Mouse (Mus musculus) heart, adult 18-20 months (tissue): ENCODE measurements around the gene Ggnbp2. TPM values are rescaled to one million over a fixed set of nuclear protein-coding genes. Genes with fewer than 3 reads are reported as not detected.

Source experiments
- DNase-seq, 2 experiments: peaks; one replicate each; pipeline ENCODE4 v3.0.0; 2021 to 2022; ENCODE audit warnings: mixed read lengths in 1 of 2
- microRNA-seq, 2 experiments: library from miRNA; unstranded; fragments of <30 nt; microRNA quantifications; one replicate each; pipeline ENCODE4 v1.2.0; 2022
- total RNA-seq, 2 experiments: library from RNA; stranded (reverse); gene quantifications; 2 replicates each; pipeline ENCODE4 v1.2.3; 2021

Gene Ggnbp2
- total RNA-seq, 2 experiments from 2014 or later = 53.9 to 57.9 TPM

DNA sequence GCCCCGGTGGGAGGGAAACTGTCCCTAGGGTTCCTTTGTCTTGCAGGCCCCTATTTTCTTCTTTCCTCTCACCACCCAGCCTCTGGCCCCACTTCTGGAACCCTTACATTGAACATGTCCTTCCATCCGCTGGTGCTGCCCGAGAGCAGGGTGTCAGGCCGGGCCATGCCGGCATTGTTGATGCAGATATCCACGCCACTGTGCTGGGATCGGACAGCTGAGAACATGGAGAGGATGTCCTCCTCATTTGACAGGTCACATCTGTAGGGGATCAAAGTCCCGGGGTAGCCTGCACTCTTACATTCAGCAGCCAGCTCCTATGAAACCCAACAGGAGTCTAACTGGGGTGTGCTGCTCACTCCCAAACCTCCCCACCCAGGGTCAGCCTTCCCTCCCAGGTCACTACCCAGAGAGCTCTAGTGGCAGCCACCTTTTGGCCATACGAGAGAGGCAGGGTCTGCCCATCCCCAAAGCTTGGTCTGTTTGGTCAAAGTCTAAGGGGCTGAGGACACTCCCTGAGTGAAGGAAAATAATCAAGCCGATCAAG is 45.3 kb downstream of the Ggnbp2 start:
- peak in 1 of 2 experiments; percentile 31 for DNase-seq

DNA sequence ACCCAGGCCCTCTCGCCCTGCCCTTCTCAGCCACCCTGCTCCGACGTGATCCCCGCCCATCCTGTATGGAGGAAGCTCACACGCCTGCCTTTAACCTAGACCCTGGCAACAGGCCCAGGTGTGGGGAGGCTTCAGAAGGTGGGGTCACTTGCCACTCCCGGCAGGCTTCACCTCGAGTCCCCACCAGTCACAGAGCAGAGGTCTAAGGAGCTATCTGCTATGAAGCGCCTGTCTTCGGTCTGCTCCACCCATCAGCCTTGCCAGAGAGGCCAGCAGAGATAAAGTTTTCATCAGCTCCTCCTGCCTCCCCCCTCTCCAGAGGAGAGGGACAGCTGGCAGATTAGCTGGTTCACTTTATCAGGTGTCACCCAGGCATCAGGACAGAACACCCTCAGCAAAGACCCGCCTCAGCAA is 47.1 kb downstream of the Ggnbp2 start:
- DNase-seq = peak; percentile 63 to 82

- DNase-seq = peak in 1 of 2 experiments; percentile 8
These were observed 48.1 kb downstream of the Ggnbp2 start for GRCm38 (mm10) chr11:84822487-84822886.

GRCm38 (mm10) chr11:84821131-84821770 is 49.4 kb downstream of the Ggnbp2 start:
- no peak for DNase-seq

DNA sequence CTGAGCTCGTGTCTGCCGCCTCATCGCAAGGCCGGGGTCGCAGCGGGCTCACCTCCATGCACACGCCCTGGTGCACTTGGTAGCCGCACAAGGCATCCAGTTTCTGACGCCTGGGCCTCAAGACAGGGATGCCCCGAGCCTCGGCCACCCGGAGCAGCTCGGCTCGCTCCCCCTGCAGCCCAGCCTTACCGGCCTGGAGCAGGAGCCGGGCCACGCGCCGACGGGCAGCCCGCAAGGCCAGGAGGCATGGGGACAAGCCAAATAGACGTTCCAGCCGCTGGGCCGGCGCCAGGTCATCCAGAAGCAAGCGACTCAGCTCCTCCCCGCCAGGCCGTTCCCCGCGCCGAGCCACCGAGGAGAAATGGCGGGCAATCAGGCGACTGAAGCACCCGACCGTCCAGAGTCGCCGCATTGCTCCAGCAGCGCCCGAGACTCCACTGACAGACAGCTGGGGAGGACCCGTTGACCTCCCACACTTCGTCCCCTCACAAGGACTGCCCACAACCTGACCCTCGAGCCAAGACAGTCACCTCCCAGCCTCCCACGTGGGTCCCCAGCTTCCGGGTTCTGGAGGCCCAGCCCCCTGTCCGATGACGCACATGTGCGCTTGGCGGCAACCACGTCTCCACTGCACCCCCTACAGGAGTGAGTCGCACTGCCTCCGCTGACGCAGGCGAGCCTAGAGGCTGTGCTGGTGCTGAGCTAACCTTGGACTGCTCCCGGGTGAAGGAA is 51.5 kb downstream of the Ggnbp2 start, which contains the start of gene Mrm1:
Gene Mrm1 (minus strand): TSS at position 555 of the 732 bp plus-strand sequence.
- DNase-seq = peak; percentile 97

DNA sequence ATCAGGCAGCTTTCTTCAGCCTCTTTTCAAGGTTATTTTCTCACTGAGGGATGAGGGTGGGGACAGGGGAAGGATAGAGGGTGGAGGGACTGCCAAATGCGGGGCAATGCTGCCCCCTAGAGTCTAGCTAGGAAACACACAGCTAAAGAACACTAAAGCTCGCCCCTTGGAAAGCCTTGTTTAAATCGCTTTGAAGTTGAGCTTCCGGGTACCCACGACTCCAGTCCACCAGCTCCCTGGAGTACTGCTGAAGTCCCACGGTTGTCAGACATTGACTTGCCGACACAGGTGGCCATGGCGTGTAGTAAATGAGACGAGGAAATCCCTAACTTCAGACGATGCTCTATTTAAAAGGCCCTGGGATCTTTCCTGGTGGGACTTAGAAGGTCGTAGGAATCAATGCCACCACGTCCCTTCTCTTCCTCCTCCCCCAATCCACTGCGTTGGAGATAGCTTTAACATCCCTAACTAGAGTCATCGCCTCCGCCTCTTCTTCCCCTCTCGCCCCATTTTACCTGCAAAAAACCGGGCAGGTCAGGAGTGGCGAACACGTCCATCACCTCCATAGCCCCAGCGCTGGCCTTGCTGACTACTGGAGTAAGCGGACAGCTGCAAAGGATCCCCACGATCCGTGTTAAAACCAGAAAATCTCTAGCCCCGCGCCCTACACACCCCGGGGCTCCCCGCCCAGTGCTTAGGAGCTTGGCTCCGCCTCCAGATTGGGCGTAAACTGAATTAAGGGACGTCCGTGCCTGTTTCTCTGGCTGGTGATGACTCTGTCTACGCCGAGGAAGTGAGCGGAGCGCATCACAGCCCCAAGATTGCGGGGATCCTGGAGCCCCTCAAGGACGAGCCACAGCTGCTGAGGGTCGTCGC is 52.3 kb downstream of the Ggnbp2 start:
- DNase-seq = peak; percentile 90 to 92

DNA sequence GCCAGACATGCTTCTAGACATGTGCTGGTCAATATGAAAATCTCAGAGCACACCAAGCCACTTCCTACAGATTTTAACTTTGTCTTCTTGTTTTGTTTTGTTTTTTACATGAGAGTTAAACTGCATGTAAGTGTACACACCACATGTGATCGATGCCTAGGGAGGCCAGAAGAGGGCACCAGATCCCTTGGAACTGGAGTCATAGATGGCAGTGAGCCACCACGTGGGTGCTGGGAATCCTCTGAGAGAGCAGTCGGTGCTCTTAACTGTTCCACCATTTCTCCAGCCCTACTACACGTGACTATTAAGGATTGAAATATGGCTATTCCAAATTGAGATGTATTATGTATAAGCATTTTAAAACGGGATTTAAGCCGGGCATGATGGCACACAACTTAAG is 53.3 kb downstream of the Ggnbp2 start:
- peak in 1 of 2 experiments; percentile 23 for DNase-seq

DNA sequence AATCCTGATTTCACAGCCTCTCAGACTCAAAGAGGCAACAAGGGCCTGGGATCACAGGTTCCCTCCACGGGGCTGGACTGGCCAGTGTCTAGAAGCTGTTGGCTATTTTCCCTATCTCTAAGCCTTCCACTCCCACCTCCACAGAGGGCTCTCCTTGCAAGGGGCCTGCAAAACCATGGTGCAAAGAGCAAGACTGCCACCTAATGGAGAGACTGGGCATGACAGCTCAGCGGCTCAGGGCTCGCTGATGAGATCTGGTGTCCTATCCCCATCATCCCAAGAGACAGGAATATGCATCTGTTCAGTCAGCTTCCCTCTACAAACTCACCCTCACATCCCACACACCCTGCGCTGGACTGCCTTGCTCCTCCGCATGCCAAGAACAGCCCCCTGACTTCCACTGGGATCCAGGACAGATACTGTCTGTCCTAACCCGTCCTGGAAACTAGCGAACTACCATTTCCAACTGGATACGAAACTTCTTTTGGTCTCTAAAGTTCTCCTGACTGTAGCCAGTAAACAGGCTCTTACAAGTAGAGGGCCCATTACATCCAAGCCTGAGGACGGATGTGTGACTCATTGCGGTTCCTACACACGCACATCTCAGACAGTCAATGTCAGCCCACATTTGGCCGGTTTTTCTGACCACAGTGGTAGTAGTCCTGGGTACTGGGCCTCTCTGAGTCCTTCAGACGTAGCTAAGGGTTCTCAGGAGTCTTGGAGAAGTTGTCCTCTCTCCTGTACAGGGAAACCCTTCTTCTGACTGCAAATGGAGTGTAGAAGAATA is 56.7 kb downstream of the Ggnbp2 start:
- peak; percentile 44 to 84 for DNase-seq

DNA sequence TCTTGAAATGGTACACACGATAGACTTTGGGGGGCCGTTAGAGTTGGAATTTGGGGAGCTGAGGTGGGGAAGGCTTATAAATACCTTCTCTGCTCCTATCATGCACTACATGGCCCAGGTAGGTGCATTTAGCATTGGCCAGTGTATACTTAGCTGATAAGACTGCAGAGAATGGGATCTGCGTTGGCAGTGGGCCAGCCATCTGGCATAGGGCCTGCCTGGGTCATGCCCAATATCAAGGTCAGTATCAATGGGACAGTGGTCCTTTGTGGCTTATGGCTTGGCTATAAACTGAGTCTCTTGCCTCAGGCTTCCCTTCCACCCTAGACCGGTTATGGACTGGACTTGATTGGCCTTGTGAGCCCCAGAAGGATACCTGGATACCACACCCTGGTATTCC is 66.2 kb downstream of the Ggnbp2 start:
- DNase-seq = no peak

GRCm38 (mm10) chr11:84797627-84798353 is 72.8 kb downstream of the Ggnbp2 start:
- DNase-seq = peak; percentile 36 to 86

- DNase-seq = no peak
These were observed 73.6 kb downstream of the Ggnbp2 start for GRCm38 (mm10) chr11:84797026-84797425.

DNA sequence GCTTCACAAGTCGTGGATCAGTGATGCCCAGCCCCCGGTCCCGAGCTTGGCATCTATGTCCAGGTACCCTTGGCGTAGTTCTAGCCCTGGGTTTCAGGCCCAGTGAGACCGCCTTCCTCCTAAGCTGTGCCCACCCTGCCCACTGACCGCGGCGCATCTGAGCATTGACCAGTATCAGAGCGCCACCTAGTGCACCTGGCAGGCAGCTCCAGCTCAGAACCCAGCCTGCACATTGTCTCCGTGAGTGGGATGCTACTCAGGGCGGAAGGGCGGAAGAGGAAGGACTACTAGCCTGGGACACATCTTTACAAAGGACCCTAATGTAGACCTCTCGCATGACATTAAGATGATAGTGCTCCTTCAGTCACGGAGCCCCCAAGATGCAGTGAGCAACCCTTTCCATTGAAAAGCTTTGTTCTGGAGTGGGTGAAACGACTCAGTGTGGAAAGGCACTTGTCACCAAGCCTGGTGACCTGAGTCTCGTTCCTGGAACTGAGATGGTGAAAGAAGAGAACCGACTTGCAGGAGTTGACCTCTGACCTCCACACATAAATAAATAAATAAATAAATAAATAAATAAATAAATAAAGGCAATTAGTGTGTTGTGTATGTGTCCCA is 76.0 kb downstream of the Ggnbp2 start:
- peak; percentile 35 to 72 for DNase-seq

DNA sequence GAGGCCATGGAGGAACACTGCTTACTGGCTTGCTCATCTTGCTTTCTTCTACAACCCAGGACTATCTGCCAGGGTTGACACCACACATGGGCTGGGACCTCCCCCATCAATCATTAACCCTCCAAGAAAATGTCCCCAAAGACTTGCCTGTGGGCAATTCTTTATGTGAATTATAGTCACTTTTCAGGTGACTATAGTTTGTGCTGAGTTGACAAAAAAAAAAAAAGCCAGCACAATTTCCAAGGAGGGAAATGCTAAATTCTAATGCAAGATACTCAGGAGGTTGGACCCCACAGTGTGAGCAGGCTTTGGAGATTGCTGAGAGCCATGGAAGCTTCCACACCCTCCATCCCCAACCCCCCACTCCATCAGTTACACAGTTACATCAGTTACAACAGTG is 77.1 kb downstream of the Ggnbp2 start:
- DNase-seq = no peak

DNA sequence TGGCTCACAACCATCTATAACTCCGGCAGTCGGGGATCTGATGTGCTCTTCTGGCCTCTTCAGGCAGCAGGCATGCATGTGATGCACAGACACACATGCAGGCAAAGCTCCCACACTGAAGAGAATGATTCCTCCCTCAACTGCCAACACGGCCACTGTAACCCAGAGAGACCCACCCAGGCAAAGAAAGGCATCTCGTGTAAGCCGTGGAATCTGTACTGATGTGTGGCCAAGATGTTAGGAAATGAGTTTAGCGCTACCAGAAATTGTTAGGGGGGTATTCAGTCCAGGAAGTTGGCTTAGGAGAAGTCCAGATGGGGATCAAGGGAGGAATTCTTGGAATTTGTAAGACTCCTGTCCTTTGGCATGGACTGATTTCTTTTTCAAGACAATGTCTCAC is 80.2 kb downstream of the Ggnbp2 start:
- DNase-seq = no peak

Small RNA genes lying within 50 kb of the gene (microRNA-seq; reads per million reads assigned to microRNA genes)
- 0 reads per million in 2 experiments for gene Gm23564

Other genes with a start within 250 kb of the Ggnbp2 start
- 10 to 100 TPM; 20.8 to 25.0 TPM for gene Mrm1, start 51.3 kb downstream of the Ggnbp2 start, total RNA-seq
- gene Dhrs11, start 41.8 kb downstream of the Ggnbp2 start, total RNA-seq = 10 to 100 TPM; 97.1 to 99.1 TPM
- gene Myo19, start 9.3 kb upstream of the Ggnbp2 start, total RNA-seq = 1 to 10 TPM; 3.2 to 5.2 TPM
- gene Pigw, start 9.5 kb upstream of the Ggnbp2 start, total RNA-seq = 1 to 10 TPM; 6.4 to 7.3 TPM
- gene Znhit3, start 45.5 kb upstream of the Ggnbp2 start, total RNA-seq = 10 to 100 TPM; 11.5 to 12.9 TPM
- 10 to 100 TPM; 16.9 to 29.0 TPM for gene Car4, start 87.0 kb upstream of the Ggnbp2 start, total RNA-seq